Mouse (Mus musculus) telencephalon, adult 2 months (tissue): Measurements from ENCODE around the gene Olfr550.
"Not testable (repeated sequence)": the region's sequence is repeated elsewhere in the genome, so short reads cannot be mapped to it uniquely, and the experiment has no call there.

Experiments
- DNase-seq: peaks from one replicate; pipeline ENCODE4 v3.0.0-alpha.2; 2011; ENCODE audit warnings: low read depth, low spot score

The Olfr550 gene

DNA sequence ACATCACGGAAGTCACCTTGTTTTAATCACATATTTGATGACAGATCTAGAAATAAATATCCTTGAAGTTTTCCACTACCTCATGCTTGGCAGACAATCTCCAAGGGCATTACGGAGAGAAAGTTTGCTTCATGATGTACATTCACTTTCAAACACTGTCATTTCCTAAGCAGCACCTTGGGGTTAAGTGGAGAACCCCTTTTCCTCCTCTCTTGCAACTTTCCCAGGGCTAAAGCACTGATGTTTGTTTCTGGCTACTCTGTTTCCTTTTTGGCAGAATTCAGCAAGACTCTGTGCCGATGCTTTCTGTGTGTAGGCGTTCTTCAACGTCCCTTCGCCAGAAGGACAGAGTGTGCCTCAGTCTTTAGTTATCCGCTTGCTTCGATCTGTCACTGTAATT lies at the start of gene Olfr550:
Gene Olfr550, plus strand, starts transcription at position 301 of the 400 bp plus-strand sequence.
- no peak for DNase-seq

DNA sequence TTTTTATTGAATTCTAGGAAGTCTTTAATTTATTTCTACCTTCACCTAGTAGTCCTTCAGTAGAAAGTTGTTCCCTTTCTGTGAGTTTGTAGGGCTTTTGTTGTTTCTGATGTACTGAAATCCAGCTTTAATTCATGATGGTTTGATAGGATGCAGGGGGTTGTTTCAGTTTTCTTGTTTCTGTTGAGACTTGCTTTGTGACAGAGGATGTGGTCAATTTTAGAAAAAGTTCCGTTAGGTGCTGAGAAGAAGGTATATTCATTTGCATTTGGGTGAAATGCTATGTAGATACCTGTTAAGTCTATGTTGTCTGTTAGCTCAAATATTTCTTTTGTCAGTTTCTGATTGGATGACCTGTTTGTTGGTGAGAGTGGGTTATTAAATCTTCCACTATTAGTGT lies 42.2 kb upstream of the Olfr550 start:
- DNase-seq = no peak

DNA sequence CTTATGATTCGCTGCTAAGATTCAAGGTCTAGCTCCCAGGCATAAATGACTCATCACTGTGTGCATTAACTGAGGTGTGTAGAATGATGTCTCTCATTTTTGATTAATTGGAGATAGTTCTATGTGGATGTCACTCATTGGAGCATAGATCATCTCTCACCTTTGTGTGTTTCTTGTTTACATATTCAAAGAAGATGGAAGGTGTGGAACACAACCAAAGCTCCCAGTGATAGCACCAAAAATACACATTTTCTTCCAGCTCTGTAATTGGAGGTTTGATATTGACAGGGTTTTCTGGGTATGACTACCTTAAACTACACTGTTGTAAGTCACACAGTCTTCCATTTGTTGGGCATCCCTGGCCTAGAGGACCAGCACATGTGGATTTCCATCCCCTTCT lies 36.8 kb upstream of the Olfr550 start, which contains the start of gene Olfr547:
Gene Olfr547, plus strand, starts transcription at position 301 of the 400 bp plus-strand sequence.
- DNase-seq = no peak

DNA sequence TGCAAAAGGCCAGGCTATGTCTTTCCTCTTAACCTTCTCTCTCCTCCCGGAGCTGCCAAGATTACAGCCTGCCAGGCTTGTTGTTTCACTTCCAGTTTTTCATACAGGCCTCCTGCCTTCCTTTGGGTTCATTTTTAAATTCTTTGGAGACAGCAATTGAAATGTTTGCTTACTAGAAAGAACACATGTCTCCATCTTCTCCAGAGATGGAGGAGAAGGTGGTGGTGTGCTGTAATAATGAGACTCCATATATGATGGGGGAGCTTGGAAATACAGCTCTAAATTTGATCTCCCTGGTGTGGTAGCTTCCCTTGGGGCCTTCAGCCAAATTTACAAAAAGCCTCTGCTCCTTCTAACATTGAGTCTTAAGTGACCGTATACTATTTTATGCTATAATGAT lies 30.6 kb upstream of the Olfr550 start, which contains the start of gene Olfr548-ps1:
Gene Olfr548-ps1, plus strand, starts transcription at position 301 of the 400 bp plus-strand sequence.
- DNase-seq = no peak

DNA sequence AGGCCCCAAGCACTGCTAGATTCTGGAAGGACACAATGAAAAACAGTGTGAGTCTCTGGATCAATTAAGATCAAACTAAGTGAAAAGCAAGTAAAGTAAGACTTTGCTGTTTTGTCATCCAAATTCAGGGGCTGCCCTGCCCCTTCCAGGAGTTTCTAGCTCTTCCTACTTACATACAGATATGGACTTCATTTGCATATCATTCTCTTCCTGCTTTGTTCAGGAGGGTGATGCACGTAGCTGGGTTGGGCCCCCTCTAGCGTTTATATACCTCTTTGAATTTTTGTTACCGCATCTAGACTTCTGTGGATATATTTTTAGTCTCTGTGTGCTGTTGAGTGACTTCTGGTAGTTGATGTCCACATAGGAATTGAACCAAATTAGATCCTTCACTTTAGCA lies 30.0 kb upstream of the Olfr550 start:
- DNase-seq = no peak

DNA sequence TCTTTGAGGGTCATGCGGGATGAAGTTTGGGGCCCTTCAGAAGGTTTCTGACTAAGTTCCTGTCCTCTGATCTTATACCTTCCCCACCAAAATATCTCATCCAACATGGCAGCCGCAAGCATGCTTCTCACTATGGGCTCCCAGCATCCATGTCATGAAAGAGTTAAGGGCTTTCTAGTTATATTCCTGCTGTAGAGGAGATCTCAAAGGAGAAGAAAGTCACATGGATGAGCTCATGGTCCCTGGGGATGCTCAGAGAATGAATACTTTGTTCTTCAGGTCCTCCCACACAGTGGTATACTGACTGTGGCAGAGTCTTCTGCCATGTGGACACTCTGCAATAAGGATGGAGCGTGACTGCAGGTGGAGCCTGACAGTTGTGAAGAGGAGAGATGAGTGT lies 21.7 kb upstream of the Olfr550 start, which contains the start of gene Olfr549:
Gene Olfr549, plus strand, starts transcription at position 301 of the 400 bp plus-strand sequence.
- DNase-seq = no peak

DNA sequence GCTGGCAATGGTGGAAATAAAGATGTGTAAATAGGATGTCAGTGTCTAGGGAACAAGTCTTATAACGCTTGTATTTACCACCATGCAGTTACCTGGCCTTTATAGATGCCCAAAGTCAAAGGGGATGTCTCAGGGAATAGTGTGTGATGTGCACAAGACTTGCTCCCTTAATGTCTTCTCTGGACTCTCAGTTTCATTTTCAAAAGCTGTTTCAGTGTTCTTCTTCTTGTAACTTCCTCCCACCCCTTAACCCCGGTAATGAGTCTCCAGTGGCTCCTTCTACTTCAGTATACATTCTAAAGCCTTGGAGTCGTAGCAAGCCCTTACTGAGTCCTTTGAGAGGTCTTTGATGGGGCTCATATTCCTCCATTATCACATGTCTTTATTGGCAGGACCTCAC lies 18.0 kb upstream of the Olfr550 start:
- no peak for DNase-seq

DNA sequence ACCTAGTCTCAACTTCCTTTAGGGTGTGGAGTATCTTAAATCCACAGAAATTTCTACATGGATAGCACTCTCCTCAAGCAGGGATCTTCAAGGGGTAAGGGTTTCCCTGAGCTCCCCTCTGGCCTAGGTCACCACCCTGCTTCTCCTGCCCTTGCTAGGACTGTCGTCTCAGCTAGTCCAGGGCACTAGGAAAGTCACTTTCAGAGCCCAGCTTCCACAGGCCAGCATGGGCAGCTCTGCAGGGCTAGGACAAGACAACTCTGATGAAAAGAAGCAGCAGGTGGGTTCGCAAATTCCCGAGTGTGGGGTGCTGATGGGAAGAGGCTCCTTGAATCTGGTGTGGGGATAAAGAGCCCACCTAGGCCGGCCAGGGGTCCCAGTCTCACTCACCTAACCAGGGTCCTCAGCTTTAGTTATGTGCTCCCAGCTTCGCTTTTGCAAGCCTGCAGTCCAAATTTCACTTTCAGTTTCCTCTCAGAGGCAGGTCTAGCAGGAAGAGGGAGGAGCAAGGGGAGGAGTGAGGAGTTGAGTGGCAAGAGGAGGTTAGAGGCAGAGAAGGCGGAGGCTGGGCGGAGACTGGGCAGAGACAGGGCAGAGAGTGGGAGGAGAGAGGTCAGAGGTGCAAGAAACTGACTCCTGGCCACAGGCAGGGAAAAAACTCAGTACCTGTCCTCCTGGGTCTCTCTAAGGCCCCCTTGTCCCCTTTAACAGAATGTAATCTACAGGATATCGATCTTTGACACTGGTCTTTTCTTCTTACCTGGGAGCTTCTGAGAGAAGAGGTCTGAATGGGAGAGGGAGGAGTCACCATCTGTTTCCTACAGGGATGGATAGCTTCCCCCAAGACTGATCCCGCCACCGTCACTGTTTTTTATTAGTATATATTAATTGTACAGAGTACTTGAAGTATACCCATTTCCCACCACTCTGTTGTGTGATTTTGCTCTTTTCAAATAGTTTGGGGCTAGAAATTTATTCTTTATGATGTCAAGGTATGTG lies 5.9 kb upstream of the Olfr550 start, which contains the start of gene Trim21:
Gene Trim21, minus strand, starts transcription at position 488 of the 999 bp plus-strand sequence.
- peak; percentile 10 for DNase-seq

DNA sequence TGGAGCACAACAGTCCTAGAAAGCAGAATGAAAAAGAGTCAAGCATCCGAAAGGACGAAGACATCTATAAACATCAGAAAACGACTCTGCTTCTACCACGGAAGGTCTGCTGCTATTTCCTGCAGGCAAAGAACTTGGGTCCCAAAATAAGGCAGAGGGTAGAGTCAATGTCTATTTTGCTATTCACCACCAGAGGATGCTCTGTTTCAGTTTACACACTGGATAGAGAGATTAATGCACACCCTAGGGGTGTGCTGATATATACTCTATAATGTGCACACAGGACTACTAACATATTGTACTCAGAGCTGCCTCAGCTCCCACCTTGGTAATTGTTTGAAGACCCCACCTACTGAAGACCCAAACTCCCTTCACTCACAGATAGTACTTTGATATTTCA lies 5.0 kb upstream of the Olfr550 start:
- no peak for DNase-seq

DNA sequence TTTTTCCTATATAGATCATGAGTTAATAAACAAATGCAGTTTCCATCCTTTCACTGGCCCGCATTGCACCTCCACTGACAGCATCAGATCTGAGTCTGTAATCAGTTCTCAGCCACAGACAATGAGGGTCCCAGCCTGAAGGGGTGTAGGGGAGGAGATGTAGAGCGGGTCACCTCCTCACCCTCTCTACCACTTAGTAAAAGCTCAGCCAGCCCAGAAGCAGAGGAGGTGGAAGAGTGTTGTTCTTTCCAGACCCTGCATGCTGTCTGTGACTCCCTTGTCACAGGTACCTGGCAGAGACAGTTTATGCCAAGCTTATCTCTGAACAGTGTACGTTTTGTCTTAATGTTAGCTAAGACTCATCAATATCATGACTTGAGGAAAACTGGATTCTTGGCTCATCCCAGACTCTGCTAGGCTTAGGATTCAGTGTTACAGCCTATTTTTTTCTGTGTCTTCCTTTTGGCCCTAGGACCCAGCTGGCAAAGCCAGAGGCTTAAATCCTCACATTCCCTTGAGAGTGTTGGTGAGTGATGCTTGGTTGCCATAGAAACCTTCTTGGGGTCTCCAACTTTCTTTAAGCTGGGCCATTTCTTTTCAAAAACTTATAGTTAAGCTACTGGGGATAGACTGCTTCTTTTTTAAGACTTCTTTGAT lies 2.1 kb downstream of the Olfr550 start:
- DNase-seq = no peak

DNA sequence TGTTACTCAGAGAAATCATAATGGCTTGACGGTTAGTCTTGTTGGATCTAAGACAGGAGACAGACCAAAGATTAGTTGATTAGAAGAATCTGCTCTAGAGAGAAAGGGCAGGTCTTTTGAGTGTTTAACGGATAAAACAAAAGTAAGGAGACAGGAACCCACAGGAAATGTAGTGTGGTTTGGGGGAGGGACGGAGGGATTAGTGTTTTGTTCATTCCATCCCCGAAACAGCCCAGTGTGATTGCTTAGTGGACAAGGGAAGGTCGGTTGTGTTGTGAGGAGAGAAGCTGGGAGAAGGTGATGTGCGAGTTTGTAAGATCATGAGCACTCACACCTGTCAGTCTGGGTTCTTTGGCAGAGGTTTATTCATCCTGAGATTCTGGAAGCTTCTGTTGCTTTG lies 4.8 kb downstream of the Olfr550 start:
- no peak for DNase-seq

DNA sequence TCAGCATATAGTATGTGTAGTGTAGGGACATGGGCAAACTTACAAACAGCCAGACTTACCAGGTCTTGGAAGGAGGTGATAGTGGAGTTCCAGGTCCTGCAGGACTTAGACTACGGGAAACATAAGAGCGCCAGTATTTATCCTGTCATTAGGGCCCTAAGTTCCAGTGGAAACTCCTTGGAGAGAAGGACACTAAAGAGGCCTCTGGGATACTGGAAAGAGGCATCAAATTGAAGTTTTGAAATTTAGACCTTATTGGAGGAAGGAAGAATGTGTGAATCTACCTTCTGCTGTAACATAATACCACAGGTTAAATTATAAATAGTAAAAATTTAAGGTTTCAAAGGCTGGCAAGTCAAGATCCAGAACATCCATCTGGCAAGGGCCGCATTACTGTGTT lies 20.5 kb downstream of the Olfr550 start, which contains the start of gene Olfr551:
Gene Olfr551, minus strand, starts transcription at position 101 of the 400 bp plus-strand sequence.
- DNase-seq = no peak

DNA sequence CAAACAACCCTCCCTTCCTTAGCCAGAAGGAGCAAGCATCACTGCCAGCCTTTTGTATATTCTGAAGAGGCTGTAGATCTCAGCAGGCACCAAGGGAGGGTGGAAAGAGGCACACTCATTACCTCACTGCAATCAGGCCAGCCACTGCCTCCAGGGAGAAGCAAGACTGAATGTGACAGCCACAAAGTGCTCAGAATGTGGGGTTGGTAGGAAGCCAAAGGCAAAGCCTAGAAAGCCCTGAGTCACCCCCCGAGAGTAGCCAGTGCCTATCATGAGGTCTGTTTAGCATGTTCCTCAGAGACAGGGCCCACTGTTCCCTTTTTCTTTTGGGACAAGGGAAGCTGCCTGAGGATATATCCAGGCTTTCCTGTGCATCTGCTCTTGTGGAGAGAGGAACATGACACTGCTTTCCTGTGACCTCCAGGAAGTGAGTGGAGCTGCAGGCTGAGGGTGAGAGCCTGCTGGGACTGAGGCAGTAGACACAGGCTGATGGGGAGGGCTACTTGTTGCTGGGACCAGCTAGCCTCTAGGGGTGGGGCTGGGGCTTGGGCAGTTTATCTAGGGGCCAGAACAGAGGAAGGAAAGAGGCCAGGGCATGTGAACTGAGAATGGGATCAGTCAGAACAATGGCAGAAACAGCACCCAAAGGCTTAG lies 26.3 kb downstream of the Olfr550 start, which contains the start of gene Olfr552:
Gene Olfr552, plus strand, starts transcription at position 393 of the 654 bp plus-strand sequence.
- DNase-seq = no peak

DNA sequence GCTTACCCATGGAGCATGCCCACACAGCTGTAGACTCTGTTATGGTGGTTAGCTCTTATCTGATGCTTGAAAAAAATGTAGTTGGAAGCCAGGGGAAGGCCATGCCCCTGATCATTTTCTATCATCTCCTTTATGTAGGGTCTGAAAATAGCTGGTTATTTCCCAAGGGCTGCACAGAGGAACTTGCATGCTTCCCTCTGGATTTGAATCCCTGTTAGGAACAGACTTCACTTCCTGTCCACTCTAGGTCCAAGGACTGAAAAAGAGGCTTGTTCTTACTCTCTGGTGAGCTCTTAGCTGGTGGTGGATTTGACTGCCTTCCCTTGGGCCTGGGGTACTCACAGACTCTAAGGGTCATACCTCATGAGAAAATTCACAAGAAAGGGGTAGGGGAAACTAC lies 46.9 kb downstream of the Olfr550 start, which contains the start of gene Olfr553:
Gene Olfr553, minus strand, starts transcription at position 101 of the 400 bp plus-strand sequence.
- no peak for DNase-seq

DNA sequence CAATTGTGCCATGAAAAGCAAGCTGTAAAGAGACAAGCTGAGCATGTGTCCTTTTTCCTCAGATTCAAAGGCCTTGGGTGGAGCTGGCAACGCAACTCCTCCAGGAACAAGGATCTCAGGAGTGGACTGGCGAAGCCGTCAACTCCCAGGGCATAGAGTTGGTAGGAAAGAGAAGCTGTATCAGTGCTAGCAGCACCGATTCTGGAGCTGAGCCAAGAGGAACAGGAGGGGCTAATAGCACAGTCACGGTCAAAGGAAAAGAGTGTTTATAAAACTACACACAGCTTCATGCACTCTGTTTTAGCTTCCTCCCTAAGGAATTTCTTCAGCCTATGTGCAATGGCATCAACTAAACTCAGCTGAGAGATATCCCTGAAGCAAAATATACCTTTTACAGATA lies 48.4 kb downstream of the Olfr550 start:
- no peak for DNase-seq

DNA sequence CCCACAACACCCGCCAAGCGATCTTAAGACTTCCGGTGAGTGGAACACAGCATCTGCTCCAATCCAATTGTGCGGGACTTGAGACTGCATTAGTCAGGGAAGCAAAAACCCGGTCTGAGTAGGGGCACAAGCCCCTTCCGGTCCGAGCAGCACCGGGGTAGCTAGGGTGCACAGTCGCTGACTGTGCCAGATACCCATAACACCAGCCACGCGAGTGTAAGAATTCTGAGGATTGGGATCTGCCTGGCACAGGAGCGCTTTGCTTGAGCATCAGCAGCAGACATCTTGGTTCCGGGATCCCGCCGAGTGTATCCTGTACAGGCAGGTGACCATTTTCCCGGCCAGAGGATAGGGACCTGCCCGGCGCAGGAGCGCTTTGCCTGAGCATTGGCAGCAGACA lies 49.1 kb downstream of the Olfr550 start:
- DNase-seq = not testable (repeated sequence)
